In genomic region chr1:181148540-181148939, GRCm38 (mm10) we compare ENCODE assay signal across 13 mouse cellular contexts. TPM values are rescaled to one million over a fixed set of nuclear protein-coding genes. Genes with fewer than 3 reads are reported as not detected.
DNase-seq lines count a peak whose midpoint lies in the region; ATAC-seq lines count a peak whose summit lies in the region.
"Had no signal": no experiment of that assay in that cellular context is flagged by ENCODE, and none has a peak within 500 bp of the region (broad histone marks: within the 10 kb centered on the region; RNA-seq: fewer than 3 reads in every experiment).

No protein-coding gene starts in this region.

- no peak overlapping the region for H3K4me2 ChIP-seq in neural tube, embryonic 13.5 days
- H3K4me2 ChIP-seq in neural tube, embryonic 15.5 days, result no peak overlapping the region
- peak overlapping the region; percentile 60 for H3K4me2 ChIP-seq in liver, embryonic 13.5 days

- peak overlapping the region; percentile 28; the same call in 1 of the 2 replicates for H3K27ac ChIP-seq in neural tube, embryonic 13.5 days (replicated peaks)
- H3K27ac ChIP-seq in neural tube, embryonic 15.5 days (replicated peaks), result no peak overlapping the region; the same call in 1 of the 2 replicates
- peak overlapping the region; percentile 82 for H3K27ac ChIP-seq in liver, embryonic 13.5 days
- H3K27ac ChIP-seq: heart, adult 2 months; limb, embryonic 10.5 days had no signal

- H3K27me3 ChIP-seq in neural tube, embryonic 13.5 days, result no peaks in the 10 kb centered on the region
- no peaks in the 10 kb centered on the region for H3K27me3 ChIP-seq in neural tube, embryonic 15.5 days (replicated peaks)
- H3K27me3 ChIP-seq in liver, embryonic 13.5 days, result no peaks in the 10 kb centered on the region

- peaks cover 30% of the 10 kb centered on the region for H3K4me1 ChIP-seq in neural tube, embryonic 13.5 days (replicated peaks)
- peaks cover 31% of the 10 kb centered on the region for H3K4me1 ChIP-seq in neural tube, embryonic 15.5 days
- H3K4me1 ChIP-seq in liver, embryonic 13.5 days (replicated peaks), result peaks cover 72% of the 10 kb centered on the region

- peak; percentile 68 for DNase-seq in heart, adult 11 months
- no peak for DNase-seq in heart, adult 8-10 months (ENCODE audit: low spot score)
- peak; percentile 29 for DNase-seq in liver, embryonic 13.5 days
- DNase-seq in right cerebral cortex, adult 18-20 months, result no peak
- no peak for DNase-seq in cerebellum, adult 8-10 months
- no peak for DNase-seq in layer of hippocampus, postnatal 14 days (ENCODE audit: low spot score in 2 of 2)
- DNase-seq: adrenal gland, postnatal 25 days; cerebellum, adult 18-20 months; heart, adult 2 months; heart, postnatal 4 days had no signal

- no peak overlapping the region for H3K9ac ChIP-seq in neural tube, embryonic 13.5 days
- H3K9ac ChIP-seq in neural tube, embryonic 15.5 days (replicated peaks), result no peak overlapping the region
- H3K9ac ChIP-seq in liver, embryonic 13.5 days, result peak overlapping the region; percentile 42; the same call in 1 of the 2 replicates

- H3K36me3 ChIP-seq in neural tube, embryonic 13.5 days, result no peaks in the 10 kb centered on the region
- H3K36me3 ChIP-seq in neural tube, embryonic 15.5 days, result no peaks in the 10 kb centered on the region
- no peaks in the 10 kb centered on the region for H3K36me3 ChIP-seq in liver, embryonic 13.5 days

- no peaks in the 10 kb centered on the region for H3K9me3 ChIP-seq in neural tube, embryonic 13.5 days
- no peaks in the 10 kb centered on the region for H3K9me3 ChIP-seq in neural tube, embryonic 15.5 days (replicated peaks)
- H3K9me3 ChIP-seq in liver, embryonic 13.5 days (replicated peaks), result no peaks in the 10 kb centered on the region
- H3K9me3 ChIP-seq: limb, embryonic 10.5 days had no signal

- WGBS in neural tube, embryonic 13.5 days, result 69% methylated on average over 5 of the region's 5 CpGs
- WGBS in neural tube, embryonic 15.5 days, result 80% methylated on average over 5 of the region's 5 CpGs
- WGBS in liver, embryonic 13.5 days (ENCODE audit: insufficient replicate concordance), result 23% methylated on average over 5 of the region's 5 CpGs

- ATAC-seq in neural tube, embryonic 13.5 days (ENCODE audit: low read depth), result no peak
- no peak for ATAC-seq in neural tube, embryonic 15.5 days (ENCODE audit: low FRiP score)
- peak; percentile 44 for ATAC-seq in liver, embryonic 13.5 days (ENCODE audit: low read depth)

- no peak overlapping the region for H3K4me3 ChIP-seq in neural tube, embryonic 13.5 days
- H3K4me3 ChIP-seq in neural tube, embryonic 15.5 days (replicated peaks), result no peak overlapping the region
- H3K4me3 ChIP-seq in liver, embryonic 13.5 days (replicated peaks), result peak overlapping the region; percentile 11
- H3K4me3 ChIP-seq: heart, adult 2 months; limb, embryonic 10.5 days had no signal

RNA-seq across cellular contexts. Expression of gene Cnih4, which starts 4.0 kb away (rescaled TPM):
- total RNA-seq in heart, adult 8-10 months (2022), result 10 to 100 TPM; 46.6 to 52.1 (median 48.9) TPM
- polyA plus RNA-seq in neural tube, embryonic 13.5 days (2015; fragmentation: Nextera tagmentation; extraction: Ambion mirVana), result 61.0 and 65.5 TPM in 2 replicates
- 52.7 and 66.7 TPM in 2 replicates for polyA plus RNA-seq in neural tube, embryonic 15.5 days (2015; fragmentation: Nextera tagmentation; extraction: Ambion mirVana)
- 57.1 and 58.9 TPM in 2 replicates for polyA plus RNA-seq in liver, embryonic 13.5 days (2015; fragmentation: Nextera tagmentation; extraction: Ambion mirVana)
- total RNA-seq in layer of hippocampus, postnatal 14 days (2021), result 10 to 100 TPM; 26.3 to 26.8 TPM

RNA-seq across cellular contexts. Expression of gene Nvl, which starts 4.5 kb away (rescaled TPM):
- 1 to 10 TPM; 6.9 to 8.0 (median 7.2) TPM for total RNA-seq in heart, adult 8-10 months (2022)
- polyA plus RNA-seq in neural tube, embryonic 13.5 days (2015; fragmentation: Nextera tagmentation; extraction: Ambion mirVana), result 38.8 and 40.4 TPM in 2 replicates
- polyA plus RNA-seq in neural tube, embryonic 15.5 days (2015; fragmentation: Nextera tagmentation; extraction: Ambion mirVana), result 38.4 and 45.3 TPM in 2 replicates
- polyA plus RNA-seq in liver, embryonic 13.5 days (2015; fragmentation: Nextera tagmentation; extraction: Ambion mirVana), result 13.8 and 16.8 TPM in 2 replicates
- total RNA-seq in layer of hippocampus, postnatal 14 days (2021), result 10 to 100 TPM; 26.2 to 30.1 TPM

Comparison
In these comparisons a context has a peak if more than half of its experiments do, and no peak if none do; other contexts are left out.
1. DNase-seq: peak in heart, adult 11 months (single experiment) and liver, embryonic 13.5 days (single experiment); none in heart, adult 8-10 months (single experiment), right cerebral cortex, adult 18-20 months (single experiment), cerebellum, adult 8-10 months (single experiment) and layer of hippocampus, postnatal 14 days (0 of 2).